Mouse (Mus musculus): ENCODE data around the gene Rbm47.

The Rbm47 gene

DNA sequence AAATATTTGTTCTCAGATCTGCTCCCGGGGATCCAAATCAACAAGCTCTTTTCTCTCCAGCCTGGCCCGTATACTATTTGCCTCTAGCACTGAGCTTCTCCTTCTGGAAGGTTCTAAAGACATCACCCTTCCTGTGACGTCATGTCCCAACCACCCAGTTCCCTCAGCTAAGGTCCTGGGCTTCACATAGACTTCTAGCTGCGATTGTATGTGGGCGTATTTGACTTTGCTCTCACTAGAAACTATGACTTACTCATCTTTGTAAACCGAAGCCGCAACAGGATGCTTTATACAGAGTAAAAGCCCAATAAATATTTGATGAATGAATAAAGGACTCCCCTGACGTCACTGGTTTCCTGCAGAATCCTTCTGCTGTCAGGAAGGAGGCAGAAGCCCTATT lies 7.2 kb downstream of the Rbm47 start:
- no peak for DNase-seq (ENCODE audit: low spot score in 2 of 2)

DNA sequence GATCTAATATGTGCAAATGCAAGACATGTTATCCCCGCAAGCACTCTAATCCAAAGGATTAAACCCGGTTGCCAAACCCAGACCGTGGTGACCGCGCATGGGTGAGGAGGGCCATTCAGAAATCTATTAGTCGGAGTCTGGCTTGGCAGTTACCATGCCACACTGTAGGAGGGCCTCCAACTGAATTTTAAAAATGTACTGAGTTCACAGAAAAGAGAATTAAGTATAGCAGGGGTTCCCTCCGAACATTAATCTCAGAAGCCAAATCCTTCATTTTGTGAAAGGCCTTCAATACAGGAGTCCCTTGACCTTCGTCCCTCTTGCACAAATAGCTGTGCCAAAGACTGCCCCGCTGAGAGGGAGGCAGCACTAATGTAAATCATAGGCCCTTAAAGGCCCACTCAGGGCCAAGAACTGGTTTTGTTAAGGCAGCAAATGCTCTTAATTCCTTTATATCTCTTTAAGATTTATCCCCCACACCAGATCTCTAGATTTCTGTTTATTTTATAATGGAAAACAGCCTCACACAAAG lies 16.4 kb downstream of the Rbm47 start:
- DNase-seq (ENCODE audit: low spot score in 2 of 2) = no peak

DNA sequence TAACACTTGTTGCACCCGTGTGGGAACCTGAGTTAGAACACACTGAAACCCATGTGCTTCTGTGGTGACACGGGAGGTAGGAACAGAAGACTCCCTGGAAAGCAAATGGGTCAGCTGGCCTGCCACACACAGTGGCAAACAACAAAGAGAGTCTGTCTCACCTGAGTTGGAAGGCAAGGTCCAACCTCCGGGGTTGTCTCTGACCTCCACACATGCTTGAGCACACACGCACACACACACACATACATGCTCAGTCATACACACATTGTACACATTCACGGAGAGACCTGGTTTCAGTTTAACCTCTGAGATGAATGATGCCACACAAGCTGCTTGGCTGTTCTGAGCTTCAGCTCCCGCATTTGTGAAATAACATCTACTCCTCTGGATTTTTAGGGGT lies 18.3 kb downstream of the Rbm47 start:
- DNase-seq (ENCODE audit: low spot score in 2 of 2) = no peak

DNA sequence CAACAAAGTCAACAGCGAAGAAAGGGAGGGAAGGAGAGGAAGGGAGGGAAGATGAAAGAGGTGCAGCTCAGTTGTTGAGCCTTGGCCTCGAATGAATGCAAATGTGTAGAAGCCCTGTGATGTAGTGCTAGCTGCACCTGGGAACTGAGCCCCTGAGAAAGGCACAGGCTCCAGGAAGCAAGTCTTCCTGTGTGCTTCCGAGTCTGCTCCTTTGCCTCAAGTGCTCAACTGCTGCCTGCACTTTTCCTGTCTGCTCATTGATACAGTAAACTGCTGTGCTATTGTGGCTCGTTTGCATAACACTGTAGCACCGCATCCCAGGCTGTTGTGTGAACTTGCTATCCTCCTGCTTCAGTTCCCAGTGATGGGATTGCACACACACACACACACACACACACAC lies 19.4 kb downstream of the Rbm47 start:
- DNase-seq (ENCODE audit: low spot score in 2 of 2) = no peak

DNA sequence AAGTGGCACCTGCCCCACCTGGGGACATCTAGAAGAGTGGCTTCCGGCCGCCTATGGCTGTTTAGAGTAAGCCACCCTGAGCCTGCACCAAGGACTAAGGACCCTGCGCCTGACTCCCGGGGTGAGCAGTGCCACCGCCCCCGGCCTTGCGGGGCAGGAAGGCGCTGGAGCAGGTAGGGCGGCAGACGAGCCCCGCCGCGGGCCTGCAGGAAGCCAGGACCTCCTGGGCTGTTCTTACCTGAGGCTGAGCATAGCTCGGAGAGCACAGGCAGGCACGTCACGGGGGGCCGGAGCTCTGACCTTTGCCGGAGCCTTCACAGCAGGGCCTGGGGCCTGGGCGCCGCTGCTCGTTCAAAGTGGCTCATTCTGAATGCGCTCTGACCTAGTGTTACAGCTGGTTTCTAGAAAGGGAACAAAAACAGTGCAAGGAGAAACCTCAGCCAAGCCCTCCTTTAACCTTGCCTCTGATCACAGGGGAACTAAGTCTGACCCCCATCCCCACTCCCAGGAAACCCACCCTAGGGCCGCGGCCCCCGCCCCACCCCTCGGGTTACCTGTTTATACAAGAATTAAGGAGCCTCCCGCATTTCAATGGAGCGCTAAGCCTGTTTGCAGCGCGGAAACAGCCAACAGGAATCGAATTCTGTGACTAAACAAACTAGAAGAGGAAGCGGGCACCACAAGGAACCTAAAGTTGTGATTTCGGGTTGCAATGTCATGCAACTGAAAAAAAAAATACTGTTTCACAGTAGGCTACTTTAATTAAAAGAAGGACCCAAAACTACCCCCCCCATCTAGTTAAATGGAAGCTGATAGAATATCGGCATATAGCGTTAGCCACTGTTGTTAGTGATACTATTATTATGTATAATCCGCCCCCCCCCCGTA lies 21.4 kb downstream of the Rbm47 start:
- peak; percentile 18 to 65 for DNase-seq (ENCODE audit: low spot score in 2 of 2)

DNA sequence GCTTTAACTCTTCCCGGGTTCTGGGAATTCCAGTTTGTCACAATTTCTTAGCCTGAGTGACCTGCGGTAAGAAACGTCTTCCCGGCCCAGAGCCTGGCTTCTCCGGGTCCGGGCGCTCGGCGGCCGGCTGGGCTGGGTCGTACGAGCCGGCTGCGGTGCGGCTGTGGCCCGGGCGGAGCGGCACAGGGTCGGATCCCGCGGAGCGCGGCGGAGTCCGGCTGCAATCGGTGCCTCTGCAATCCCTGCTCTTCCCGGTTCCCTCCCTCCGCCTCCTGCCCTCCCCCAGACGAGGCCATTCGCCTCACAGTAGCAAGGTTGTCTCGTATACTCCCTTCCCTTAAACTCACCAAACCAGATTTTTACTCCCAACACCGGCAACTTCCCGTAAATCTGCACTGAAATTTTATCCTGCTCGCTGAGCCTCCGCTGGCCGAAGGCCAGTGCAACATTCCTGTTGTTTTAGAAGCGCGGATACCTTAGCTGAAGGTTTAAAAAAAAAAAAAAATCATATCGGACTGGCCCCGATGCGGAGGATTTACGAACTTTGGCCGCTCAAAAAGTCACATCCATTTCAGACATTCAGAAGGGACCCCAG lies 22.1 kb downstream of the Rbm47 start:
- DNase-seq (ENCODE audit: low spot score in 2 of 2) = peak; percentile 65 to 75

DNA sequence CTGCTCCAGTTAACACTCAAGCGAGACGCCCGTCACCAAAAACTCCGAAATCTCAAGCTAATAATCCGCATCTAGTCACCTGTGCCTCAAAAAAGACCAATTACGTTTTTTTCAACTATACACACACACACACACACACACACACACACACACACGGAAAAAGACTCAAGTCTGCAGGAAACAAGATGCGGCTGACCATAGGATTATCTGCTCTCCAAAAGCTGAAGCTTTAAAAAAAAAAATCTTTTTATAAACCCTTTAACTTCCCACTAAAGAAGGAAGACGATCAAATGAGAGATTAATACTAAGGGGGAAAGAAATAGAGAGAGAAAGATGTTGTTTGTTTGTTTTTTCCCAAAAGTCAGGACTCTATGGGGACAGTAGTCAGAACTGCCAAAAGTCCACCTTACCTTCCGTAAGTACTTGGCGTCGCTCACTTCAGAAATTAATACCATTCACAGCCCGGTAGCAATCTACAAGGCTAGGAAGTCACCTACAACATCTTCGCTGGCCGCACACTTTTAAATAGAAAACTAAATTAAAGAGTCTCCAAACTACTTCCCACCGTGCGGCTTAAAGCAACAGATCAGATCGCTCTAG lies 22.7 kb downstream of the Rbm47 start:
- no peak for DNase-seq (ENCODE audit: low spot score in 2 of 2)

DNA sequence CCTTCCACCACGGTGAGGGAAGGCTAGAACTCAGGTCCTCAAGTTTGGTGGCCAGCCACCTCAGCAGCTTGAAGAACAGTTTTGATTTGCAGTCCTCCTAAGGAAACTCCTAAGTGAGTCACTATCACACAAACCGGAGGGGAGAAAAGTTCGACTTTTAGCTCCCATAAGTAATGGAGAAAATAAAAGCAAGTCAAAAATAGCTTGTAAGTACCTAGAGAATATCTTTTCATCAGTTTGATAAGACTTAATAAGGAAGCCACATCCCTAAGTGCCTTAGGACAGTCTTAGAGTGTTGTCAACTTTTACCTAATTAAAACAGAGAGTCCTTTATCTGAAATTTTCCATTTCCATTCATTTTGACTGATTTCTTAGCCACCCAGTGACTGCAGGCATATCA lies 23.3 kb downstream of the Rbm47 start:
- DNase-seq (ENCODE audit: low spot score in 2 of 2) = no peak

DNA sequence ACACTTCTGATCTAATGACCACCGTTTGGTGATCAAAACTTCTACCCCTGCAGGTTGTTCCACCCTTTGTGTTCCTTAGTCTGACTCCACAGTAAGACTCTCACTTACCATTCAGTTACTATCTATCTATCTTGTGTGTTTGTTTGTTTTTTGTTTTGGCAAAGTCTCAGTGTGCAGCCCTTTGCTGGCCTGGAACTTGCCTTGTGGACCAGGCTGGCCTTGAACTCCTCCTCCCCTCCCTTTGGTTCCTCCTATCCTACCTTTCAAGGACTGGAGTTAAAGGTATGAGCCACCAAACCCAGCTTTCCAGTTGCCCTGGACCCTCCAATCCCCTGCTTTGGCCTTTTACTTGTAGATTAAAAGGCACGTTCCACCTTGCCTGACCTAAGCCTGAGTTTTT lies 23.8 kb downstream of the Rbm47 start:
- no peak for DNase-seq (ENCODE audit: low spot score in 2 of 2)

DNA sequence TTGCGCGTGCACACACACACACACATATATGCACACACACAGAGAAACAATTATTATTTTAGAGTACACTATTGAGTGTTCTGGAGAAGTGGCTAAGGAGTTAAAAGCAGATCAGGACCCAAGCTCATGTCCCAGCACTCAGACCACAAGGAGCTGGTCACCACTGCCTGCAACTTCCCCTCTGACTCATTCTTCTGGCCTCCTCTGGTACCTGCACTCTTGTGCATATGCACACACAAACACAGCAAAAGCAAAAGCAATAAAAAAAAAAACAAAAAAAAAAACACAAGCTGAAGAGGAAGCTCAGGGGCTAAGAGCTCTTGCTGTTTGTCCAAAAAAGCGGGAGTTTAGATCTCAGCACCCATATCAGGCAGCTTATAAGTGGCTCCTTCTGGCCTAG lies 25.6 kb downstream of the Rbm47 start:
- DNase-seq (ENCODE audit: low spot score in 2 of 2) = no peak

DNA sequence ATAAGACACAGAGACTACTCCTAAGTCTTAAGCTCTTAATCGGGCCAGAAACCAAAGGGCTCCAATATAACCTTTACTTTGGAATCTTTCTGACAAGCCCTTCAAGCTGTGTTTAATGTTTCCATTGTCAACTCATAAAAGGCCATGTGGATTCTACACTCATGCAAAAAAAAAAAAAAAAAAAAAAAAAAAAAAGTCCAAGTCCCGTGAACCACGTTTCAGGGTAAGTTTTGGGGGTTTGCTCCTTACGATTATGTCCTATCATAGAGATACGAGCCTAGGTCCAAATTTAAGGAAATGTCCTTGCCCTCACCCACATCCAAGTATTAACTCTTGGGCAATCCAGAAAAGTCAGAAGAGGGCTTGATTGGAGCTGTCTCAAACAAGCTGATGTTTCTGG lies 27.3 kb downstream of the Rbm47 start:
- no peak for DNase-seq (ENCODE audit: low spot score in 2 of 2)

DNA sequence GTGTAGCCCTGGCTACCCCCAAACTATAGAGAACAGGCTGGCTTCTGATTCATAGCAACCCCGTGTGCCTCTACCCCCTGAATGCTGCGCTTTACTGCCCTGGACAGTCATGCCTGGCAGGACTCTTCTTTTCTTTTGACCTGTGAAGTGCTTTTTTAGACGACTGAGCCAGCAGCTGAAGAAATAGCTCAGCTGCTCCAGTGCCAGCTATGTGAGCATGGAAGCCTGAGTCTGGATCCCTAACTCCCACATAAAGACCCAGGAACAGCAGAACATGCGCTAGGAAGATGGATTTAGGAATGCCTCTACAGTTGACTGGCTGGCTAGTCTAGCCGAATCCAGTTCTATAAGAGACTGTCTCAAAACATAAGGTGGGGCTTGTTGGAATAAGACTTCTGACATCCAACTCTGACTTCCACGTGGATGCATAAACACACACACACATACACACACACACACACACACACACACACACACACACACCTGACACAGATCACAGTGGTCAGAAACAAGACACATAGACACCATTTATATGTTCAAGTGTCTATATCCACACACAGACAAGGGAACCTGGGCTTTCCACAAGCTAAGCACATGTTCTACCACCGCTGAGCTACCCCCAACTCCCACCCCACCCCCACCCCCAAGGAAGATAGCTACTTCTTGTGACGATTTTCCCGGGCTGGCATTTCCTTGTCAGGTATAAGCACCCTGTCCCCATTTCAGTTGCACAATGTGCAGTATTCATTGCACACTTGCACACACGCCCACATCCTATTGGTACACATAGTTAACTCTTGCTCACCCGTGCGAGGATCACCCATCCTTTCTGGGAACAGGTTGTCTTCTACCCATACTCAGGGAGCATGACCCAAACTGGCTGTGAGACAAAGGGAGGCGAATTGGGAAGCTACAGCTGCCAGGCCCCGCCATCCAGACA lies 29.6 kb downstream of the Rbm47 start:
- no peak for DNase-seq (ENCODE audit: low spot score in 2 of 2)

DNA sequence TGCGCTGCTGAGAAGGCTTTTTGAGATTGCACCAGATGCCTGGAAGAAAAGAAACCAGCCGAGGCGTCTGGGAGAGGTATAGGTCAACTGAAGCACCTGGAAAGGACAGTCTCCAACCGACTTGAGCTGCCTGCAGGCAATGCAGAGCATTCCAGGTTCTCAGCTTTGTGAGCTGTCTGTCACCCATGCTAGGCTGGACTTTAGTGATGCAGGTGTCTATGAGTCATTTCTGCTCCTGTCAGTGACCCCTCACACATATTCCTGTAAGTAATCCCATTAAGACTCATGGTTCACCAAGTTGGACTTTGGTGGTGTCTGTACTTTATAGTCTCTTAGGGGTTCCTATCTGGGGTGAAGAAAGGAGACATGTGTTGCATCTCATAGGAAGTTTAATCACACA lies 31.4 kb downstream of the Rbm47 start:
- DNase-seq (ENCODE audit: low spot score in 2 of 2) = no peak

DNA sequence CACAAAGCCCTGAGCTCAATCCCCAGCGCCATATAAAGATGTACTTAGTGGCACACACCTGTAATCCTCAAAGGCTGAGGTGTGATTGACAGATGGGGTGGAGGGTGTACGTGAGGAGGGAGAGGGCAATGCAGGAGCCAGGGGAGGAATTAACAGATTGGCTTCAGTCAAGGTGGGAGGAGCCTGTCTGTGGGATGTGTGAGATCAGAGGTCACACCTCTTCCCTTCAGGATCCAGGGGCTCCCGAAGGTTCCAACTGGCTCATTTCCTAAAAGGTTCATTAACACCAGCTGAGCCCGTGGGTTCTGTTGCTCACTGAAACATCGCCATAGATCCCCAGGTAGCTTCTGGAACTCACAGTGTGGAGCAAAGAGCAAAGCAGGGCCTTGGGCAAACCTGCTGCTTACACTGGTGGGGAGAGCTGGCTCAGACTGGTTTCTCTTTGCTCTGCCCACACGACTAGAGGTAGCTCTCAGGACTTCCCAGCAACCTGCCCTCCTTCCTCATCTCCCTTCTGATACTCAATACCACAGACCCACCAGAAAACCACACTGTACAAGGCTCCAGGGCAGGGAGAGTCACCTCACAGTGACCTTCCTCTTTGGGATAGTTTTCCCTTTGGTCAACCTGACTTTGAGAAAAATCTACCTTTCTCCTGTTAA lies 33.2 kb downstream of the Rbm47 start:
- no peak for DNase-seq (ENCODE audit: low spot score in 2 of 2)

DNA sequence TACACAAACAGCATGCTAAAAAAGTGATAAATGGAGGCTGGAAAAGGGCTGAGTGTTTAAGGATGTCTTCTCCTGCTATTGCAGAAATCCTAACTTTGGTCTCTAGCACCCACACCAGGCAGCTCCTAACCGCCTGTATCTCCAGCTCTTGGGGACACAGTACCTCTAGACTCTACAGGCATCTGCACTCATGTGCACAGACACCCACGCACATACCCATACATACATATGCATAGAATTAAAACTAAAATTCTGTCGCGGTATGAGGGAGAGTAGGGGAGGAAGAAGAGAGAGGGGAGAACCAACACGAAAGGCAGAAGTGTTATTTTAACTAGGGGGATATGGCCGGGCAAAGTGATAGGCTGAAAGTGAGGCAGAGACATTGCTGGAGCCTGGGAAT lies 33.7 kb downstream of the Rbm47 start:
- DNase-seq (ENCODE audit: low spot score in 2 of 2) = no peak

DNA sequence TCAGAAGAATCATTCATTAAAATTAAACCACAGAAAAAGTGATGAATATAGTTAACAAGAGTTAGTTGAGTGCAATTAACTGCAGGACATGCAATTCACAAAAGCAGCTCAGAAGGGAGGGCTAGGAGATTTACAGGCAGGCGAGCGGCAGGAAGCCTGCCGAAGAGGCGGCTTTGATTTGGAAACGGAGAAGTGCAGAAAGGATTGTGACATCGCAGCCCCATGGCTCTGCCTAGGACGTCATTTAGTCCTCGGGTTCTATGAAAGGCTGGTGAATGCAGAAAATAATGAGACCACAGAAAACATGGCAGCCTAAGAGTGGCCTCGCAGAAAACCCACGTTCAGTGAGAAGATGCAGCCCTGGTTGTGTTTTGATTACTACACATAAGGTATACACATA lies 34.3 kb downstream of the Rbm47 start:
- no peak for DNase-seq (ENCODE audit: low spot score in 2 of 2)

DNA sequence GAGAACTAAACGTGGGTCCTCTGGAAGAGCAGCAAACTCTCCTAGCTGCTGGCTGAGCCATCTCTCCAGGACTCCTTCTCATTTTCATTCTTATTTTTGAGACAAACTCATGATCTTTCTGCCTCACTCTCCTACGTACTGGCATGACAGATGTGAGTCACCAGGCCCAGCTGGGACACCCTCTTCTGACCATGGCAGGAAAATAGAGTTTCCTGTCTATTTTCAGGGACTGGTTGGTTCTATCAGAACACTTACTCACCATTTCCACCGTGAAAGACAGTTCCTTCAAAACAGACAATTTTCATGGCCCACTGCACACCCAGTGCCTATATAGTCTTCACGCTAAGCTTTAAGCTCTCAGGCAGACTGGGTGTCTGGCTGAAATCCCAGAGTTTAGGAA lies 35.7 kb downstream of the Rbm47 start:
- no peak for DNase-seq (ENCODE audit: low spot score in 2 of 2)

DNA sequence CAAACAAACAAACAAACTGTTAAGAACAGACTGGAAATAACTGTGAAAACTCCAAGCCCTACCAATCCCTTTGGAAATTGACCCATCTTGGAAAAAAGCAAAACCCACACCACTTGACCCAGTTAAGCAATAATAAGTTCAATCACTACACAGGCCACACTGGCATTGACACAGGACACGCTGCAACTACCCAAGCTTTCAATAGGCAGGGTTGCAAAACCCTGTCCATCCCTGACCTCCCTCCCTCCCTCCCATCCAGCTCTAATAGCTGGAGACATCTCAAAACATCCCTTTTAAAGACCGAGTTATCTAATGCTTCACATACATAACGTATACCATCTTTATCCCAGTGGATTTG lies 37.1 kb downstream of the Rbm47 start:
- DNase-seq (ENCODE audit: low spot score in 2 of 2) = no peak

DNA sequence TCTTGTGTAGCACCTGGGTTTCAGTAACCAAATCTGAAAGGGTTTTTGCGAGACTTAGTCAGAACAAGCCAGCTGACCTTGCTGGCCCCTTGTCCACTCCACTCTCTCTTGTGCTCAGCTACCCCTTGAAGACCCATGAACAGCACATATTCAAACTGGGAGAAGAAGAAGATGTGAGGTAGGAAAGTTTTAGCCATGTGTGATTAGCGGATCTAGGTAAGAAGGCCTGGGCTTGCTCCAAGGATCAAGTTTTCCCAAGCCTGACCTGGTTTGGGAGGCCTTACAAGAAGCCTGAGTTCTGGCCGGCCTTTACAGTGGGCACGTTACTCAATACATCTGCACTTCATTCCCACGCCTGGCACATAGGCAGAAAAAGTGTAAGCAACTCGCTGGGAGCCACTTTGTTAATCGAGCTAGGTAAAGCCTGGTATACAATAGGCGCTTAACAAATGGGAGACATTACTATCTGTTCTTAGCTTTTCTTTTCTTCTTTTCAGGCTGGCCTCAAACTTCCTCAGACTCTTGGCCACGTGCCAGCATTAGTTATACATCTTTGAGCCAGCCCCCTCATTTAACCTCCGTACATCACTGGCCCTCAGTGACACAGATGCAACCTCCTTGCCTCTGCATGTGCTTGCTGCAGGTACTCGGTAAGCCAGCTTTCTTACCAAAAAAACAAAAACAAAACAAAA lies 37.6 kb downstream of the Rbm47 start:
- DNase-seq (ENCODE audit: low spot score in 2 of 2) = no peak

DNA sequence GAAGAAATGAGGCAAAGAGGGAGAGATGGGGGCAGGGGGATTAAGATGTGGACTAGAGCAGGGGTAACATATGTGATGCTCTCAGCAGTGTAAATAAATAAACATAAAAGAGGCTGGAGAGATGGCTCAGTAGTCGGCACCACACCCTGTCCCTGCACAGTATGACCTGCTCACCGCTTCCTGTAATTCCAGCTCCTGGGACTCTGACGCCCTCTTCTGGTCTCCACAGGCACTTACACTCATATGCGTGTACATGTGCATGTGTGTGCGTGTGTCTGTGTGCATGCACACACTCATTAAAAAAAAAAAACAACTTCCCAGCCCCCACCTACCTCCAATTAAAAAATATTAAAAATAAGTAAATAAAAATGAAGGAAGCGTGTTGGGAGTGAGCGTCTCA lies 38.3 kb downstream of the Rbm47 start:
- no peak for DNase-seq (ENCODE audit: low spot score in 2 of 2)

DNA sequence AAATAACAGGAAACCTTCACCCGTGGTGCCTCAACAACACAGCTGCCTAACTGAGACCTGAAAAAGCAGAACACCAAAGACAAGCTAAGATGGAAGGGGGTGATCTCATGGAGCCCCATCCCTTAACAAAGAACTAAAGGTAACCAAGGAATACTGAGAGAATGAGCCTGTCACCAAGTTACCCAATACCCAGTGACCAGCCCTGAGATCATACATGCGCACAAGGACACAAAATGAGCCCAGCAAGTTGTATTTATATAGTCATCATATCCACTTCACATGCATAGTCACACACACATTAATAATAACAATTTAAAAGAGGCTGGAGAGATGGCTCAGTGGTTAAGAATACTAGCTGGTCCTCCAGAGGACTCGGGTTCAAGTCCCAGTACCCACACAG lies 44.0 kb downstream of the Rbm47 start:
- no peak for DNase-seq (ENCODE audit: low spot score in 2 of 2)
